Mouse (Mus musculus): ENCODE results near the gene Nexn. TPM values are rescaled to one million over a fixed set of nuclear protein-coding genes. Genes with fewer than 3 reads are reported as not detected.
"Not testable (repeated sequence)": the region's sequence is repeated elsewhere in the genome, so short reads cannot be mapped to it uniquely, and the experiment has no call there.

Gene Nexn
- polyA plus RNA-seq, 1 experiment from 2014 or later: 37.5 TPM

DNA sequence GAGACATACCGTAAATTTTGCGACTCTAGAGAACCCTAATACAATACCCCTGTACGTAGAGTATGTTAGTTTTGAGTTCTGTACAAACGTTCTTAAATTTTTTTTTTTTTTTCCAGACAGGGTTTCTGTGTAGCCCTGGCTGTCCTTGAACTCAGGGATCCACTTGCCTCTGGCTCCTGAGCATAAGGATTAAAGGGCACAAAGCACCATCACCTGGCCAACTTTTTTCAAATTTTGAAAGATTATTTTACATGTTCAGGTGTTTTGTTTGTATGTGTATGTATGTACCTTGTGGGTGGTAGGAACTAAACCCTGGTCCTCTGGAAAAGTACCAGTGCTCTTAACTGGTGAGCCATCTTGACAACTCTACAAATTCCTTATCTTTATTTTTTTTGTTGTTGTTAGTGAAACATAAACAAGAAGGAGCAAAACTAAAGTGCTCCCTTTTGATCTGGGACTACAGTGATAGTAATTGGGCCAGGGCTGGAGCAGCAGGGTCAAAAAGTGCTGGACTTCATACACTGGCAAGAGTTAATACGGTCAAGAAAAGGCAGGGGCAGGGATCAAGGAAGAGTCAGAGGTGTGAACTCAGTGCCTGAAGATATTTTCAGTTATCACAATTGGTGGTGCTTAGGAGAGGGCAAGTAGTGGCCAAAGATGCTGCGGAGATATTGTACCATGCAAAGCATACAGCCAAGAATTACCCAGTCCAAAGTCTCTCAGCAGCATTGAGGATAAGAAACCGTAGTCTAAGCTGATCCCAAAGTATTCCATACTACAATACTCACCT is 57.9 kb downstream of the Nexn start:
- 83% methylated on average over 7 of the region's 7 CpGs for WGBS

GRCm38 (mm10) chr3:152207156-152207555 is 59.0 kb downstream of the Nexn start:
- no peaks in the 10 kb centered on the region for H3K36me3 ChIP-seq
- H3K9me3 ChIP-seq: no peaks in the 10 kb centered on the region
- H3K27ac ChIP-seq: no peak overlapping the region
- no peaks in the 10 kb centered on the region for H3K27me3 ChIP-seq (replicated peaks)
- 94% methylated on average over 4 of the region's 4 CpGs for WGBS
- no peak overlapping the region for H3K4me2 ChIP-seq
- no peaks in the 10 kb centered on the region for H3K4me1 ChIP-seq
- ATAC-seq (ENCODE audit: insufficient read depth, low FRiP score, low read depth): no peak
- H3K4me3 ChIP-seq (replicated peaks): no peak overlapping the region
- no peak overlapping the region for H3K9ac ChIP-seq

More for the DNA sequence above, 57.9 kb downstream of the Nexn start:
- Histone ChIP-seq H3K9ac (no peak overlapping the region), H3K4me2 (peak overlapping the region; percentile 25; the same call in 1 of the 2 replicates), H3K27ac (no peak overlapping the region), H3K9me3 (no peaks in the 10 kb centered on the region), H3K4me3 (replicated peaks) (no peak overlapping the region), H3K27me3 (replicated peaks) (no peaks in the 10 kb centered on the region), H3K36me3 (no peaks in the 10 kb centered on the region), H3K4me1 (peaks cover 11% of the 10 kb centered on the region)
- no peak for ATAC-seq (ENCODE audit: insufficient read depth, low FRiP score, low read depth)

- Histone ChIP-seq H3K9ac (no peak overlapping the region), H3K36me3 (no peaks in the 10 kb centered on the region), H3K27ac (no peak overlapping the region), H3K4me3 (replicated peaks) (no peak overlapping the region), H3K4me2 (no peak overlapping the region), H3K4me1 (no peaks in the 10 kb centered on the region), H3K9me3 (no peaks in the 10 kb centered on the region), H3K27me3 (replicated peaks) (no peaks in the 10 kb centered on the region)
- ATAC-seq (ENCODE audit: insufficient read depth, low FRiP score, low read depth): no peak
- WGBS: 60% methylated on average over 3 of the region's 3 CpGs
Observed at GRCm38 (mm10) chr3:152204577-152204976, 61.6 kb downstream of the Nexn start.

DNA sequence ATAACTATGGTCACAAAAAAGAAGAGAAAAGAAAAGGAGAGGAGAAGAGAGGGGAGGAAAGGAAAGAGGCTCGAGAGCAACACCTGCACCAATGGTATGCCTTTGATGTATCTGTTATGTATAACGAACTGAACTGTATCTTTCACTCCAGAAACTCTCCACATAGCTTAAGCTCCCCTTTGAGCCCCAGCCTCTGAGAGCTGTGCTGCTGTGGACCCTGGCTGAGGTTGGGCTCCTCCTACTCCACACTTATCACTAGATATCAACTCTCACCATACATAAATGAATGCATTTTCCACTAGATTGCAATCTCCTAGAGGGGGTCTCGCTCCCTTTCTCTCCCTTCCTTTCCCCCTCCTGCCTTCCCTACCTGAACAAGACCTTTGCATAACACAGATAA is 62.2 kb downstream of the Nexn start:
- H3K4me3 ChIP-seq (replicated peaks): no peak overlapping the region
- WGBS: 62% methylated on average over 3 of the region's 3 CpGs

GRCm38 (mm10) chr3:152203411-152203810 is 62.7 kb downstream of the Nexn start:
- 84% methylated on average over 6 of the region's 6 CpGs for WGBS
- Histone ChIP-seq H3K4me3 (replicated peaks) (no peak overlapping the region), H3K27me3 (replicated peaks) (no peaks in the 10 kb centered on the region), H3K27ac (no peak overlapping the region), H3K36me3 (no peaks in the 10 kb centered on the region), H3K9me3 (no peaks in the 10 kb centered on the region), H3K4me2 (no peak overlapping the region), H3K4me1 (no peaks in the 10 kb centered on the region), H3K9ac (no peak overlapping the region)
- no peak for ATAC-seq (ENCODE audit: insufficient read depth, low FRiP score, low read depth)

More for the DNA sequence above, 62.2 kb downstream of the Nexn start:
- no peaks in the 10 kb centered on the region for H3K36me3 ChIP-seq
- no peak overlapping the region for H3K9ac ChIP-seq
- H3K4me2 ChIP-seq: no peak overlapping the region
- no peak for ATAC-seq (ENCODE audit: insufficient read depth, low FRiP score, low read depth)
- H3K9me3 ChIP-seq: no peaks in the 10 kb centered on the region
- no peak overlapping the region for H3K27ac ChIP-seq
- H3K4me1 ChIP-seq: no peaks in the 10 kb centered on the region
- H3K27me3 ChIP-seq (replicated peaks): no peaks in the 10 kb centered on the region

DNA sequence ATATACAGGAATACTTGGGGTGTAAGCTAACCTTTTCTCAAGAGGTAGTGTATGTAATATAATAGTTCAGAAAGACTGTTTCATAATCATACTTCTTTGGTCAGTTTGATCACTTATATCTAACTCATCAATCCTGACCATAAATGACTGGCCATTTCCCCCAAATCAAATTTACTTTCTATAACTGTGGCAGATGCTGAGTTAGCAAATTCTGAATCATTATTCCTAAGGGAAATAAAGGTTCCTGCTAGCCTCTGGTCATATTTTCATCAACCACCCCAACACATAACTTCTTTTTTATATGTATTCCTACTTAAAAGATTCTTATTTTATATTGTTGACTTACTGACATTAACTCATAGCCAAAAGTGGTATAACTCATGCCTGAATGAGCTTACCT is 63.2 kb downstream of the Nexn start:
- Histone ChIP-seq H3K4me3 (replicated peaks) (no peak overlapping the region), H3K4me1 (no peaks in the 10 kb centered on the region), H3K36me3 (no peaks in the 10 kb centered on the region), H3K4me2 (no peak overlapping the region), H3K9ac (no peak overlapping the region), H3K9me3 (no peaks in the 10 kb centered on the region), H3K27me3 (replicated peaks) (no peaks in the 10 kb centered on the region), H3K27ac (no peak overlapping the region)
- no peak for ATAC-seq (ENCODE audit: insufficient read depth, low FRiP score, low read depth)

DNA sequence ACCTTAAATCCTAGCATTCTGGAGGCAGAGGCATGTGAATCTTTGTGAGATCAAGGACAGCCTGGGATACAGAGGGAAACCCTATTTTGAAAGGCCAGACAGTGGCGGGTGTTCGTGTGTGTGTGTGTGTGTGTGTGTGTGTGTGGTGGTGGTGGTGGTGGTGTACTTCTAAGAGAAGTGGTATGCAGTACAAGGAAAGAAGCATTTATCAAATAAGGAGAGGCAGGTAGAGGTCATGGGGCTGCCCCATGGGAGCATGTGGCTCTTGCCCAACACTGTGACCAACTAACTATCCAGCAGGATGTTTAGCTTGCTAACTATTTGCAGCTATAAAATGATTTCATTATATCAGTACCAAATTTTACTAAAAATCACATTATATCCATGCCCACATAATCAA is 64.5 kb downstream of the Nexn start:
- no peaks in the 10 kb centered on the region for H3K4me1 ChIP-seq
- no peak overlapping the region for H3K4me2 ChIP-seq
- H3K27me3 ChIP-seq (replicated peaks): no peaks in the 10 kb centered on the region
- no peak overlapping the region for H3K9ac ChIP-seq
- whole genome bisulfite sequencing: 73% methylated on average over 2 of the region's 2 CpGs
- H3K9me3 ChIP-seq: no peaks in the 10 kb centered on the region
- no peak overlapping the region for H3K4me3 ChIP-seq (replicated peaks)
- no peaks in the 10 kb centered on the region for H3K36me3 ChIP-seq
- H3K27ac ChIP-seq: no peak overlapping the region
- no peak for ATAC-seq (ENCODE audit: insufficient read depth, low FRiP score, low read depth)

DNA sequence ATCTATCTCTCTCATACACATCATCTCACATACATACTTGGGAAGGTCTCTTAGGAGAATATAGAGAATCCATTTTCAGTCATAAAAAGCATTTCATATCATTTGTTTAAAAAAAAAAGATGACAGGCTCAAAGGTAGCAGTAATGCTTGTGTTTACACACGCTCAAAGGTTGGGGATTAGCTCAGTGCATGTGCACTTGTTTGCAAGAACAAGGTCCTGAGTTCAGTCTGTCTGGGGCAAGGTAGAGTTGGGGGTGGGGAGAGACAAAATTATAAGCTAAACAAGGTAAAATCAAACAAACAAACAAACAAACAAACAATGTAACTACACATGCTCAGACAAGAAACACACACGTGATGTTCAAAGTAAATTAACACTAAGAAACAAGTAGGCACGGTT is 65.0 kb downstream of the Nexn start:
- Histone ChIP-seq H3K27me3 (replicated peaks) (no peaks in the 10 kb centered on the region), H3K9me3 (no peaks in the 10 kb centered on the region), H3K27ac (no peak overlapping the region), H3K4me3 (replicated peaks) (no peak overlapping the region), H3K4me2 (no peak overlapping the region), H3K4me1 (no peaks in the 10 kb centered on the region), H3K36me3 (no peaks in the 10 kb centered on the region), H3K9ac (no peak overlapping the region)
- WGBS: 83% methylated on average over 3 of the region's 3 CpGs
- 0 out of 2 replicates have a peak, but pooled peaks have one; percentile 61 for ATAC-seq (ENCODE audit: insufficient read depth, low FRiP score, low read depth)

DNA sequence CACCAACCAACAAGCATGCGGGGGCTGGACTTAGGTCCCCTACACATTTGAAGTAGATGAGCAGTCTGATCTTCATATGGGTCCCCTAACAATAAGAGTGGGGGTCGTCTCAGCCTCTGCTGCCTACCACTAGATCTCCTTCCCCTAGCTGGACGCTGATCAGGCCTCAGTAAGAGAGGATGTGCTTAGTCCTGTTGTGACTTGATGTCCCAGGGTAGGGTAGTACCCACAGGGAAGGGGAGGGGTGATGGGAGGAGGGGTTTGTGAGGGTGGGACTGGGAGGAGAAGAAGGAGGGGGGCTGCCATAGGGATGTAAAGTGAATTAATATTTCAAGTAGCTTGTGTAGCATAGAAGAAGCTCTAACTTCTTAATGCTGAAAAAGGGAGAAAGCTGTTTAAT is 67.0 kb downstream of the Nexn start:
- Histone ChIP-seq H3K9me3 (no peaks in the 10 kb centered on the region), H3K4me2 (no peak overlapping the region), H3K4me3 (replicated peaks) (no peak overlapping the region), H3K27me3 (replicated peaks) (no peaks in the 10 kb centered on the region), H3K36me3 (no peaks in the 10 kb centered on the region), H3K27ac (no peak overlapping the region), H3K9ac (no peak overlapping the region), H3K4me1 (no peaks in the 10 kb centered on the region)
- ATAC-seq (ENCODE audit: insufficient read depth, low FRiP score, low read depth): no peak
- WGBS: 67% methylated on average over 3 of the region's 3 CpGs

DNA sequence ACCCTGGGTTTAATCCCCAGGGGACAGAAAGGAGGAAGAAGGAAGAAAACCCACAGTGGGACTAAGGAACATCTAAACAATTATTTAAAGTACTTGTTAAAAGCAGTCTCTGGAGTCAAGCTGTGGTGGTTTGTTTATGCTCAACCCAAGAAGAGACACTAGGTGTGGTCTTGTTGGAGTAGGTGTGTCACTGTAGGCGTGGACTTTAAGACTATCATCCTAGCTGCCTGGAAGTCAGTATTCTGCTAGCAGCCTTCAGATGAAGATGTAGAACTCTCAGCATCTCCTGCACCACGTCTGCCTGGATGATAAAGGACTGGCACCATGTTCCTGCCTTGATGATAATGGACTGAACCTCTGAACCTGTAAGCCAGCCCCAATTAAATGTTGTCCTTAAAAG is 68.9 kb downstream of the Nexn start:
- ATAC-seq (ENCODE audit: insufficient read depth, low FRiP score, low read depth): peak; percentile 53
- not testable (repeated sequence) for H3K36me3 ChIP-seq; H3K4me2 ChIP-seq; H3K27ac ChIP-seq; H3K4me1 ChIP-seq; H3K9me3 ChIP-seq; H3K9ac ChIP-seq; H3K27me3 ChIP-seq (replicated peaks); H3K4me3 ChIP-seq (replicated peaks)
- 31% methylated on average over 2 of the region's 2 CpGs for WGBS

DNA sequence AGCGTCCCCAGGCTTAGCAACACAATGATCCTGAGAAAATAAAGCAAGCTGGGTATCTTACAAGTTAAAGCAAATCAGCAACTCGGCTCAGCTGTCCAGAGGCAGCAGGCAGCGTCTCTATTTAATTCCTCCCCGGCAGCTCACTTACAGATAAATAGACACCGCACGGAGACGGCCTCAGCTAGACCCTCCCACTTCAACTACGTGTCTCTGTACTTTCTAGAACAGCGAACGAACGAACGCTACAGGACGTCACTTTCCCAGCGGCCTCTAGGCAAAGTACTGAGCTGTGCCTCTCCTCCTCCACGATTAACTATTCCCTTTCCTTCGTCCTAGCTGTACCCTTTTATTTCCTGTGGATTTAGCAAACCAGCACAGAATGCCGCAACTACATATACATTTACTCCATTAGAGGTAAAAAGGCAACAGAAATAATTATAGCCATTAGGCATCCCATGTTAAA is 72.5 kb downstream of the Nexn start:
- ATAC-seq (ENCODE audit: insufficient read depth, low FRiP score, low read depth): peak; percentile 97
- H3K4me1 ChIP-seq: peaks cover 3% of the 10 kb centered on the region; the same call in 1 of the 2 replicates
- WGBS: under 1% methylated on average over 17 of the region's 17 CpGs
- H3K4me3 ChIP-seq (replicated peaks): peak overlapping the region; percentile 54
- H3K36me3 ChIP-seq: no peaks in the 10 kb centered on the region
- peak overlapping the region; percentile 55 for H3K4me2 ChIP-seq
- peak overlapping the region; percentile 48; the same call in 1 of the 2 replicates for H3K9ac ChIP-seq
- H3K27me3 ChIP-seq (replicated peaks): no peaks in the 10 kb centered on the region
- peak overlapping the region; percentile 94 for H3K27ac ChIP-seq
- H3K9me3 ChIP-seq: no peaks in the 10 kb centered on the region

GRCm38 (mm10) chr3:152193177-152193576 is 73.0 kb downstream of the Nexn start:
- no peak for ATAC-seq (ENCODE audit: insufficient read depth, low FRiP score, low read depth)
- Histone ChIP-seq H3K9me3 (no peaks in the 10 kb centered on the region), H3K9ac (peak overlapping the region; percentile 48; the same call in 1 of the 2 replicates), H3K4me1 (peaks cover 3% of the 10 kb centered on the region; the same call in 1 of the 2 replicates), H3K36me3 (no peaks in the 10 kb centered on the region), H3K4me2 (peak overlapping the region; percentile 55), H3K4me3 (replicated peaks) (peak overlapping the region; percentile 54), H3K27me3 (replicated peaks) (no peaks in the 10 kb centered on the region), H3K27ac (peak overlapping the region; percentile 94)
- WGBS: 3% methylated on average over 7 of the region's 7 CpGs

Data from stomach, embryonic 15.5 days (tissue).